Mouse (Mus musculus): ENCODE measurements around the gene Zyx.

The Zyx gene

DNA sequence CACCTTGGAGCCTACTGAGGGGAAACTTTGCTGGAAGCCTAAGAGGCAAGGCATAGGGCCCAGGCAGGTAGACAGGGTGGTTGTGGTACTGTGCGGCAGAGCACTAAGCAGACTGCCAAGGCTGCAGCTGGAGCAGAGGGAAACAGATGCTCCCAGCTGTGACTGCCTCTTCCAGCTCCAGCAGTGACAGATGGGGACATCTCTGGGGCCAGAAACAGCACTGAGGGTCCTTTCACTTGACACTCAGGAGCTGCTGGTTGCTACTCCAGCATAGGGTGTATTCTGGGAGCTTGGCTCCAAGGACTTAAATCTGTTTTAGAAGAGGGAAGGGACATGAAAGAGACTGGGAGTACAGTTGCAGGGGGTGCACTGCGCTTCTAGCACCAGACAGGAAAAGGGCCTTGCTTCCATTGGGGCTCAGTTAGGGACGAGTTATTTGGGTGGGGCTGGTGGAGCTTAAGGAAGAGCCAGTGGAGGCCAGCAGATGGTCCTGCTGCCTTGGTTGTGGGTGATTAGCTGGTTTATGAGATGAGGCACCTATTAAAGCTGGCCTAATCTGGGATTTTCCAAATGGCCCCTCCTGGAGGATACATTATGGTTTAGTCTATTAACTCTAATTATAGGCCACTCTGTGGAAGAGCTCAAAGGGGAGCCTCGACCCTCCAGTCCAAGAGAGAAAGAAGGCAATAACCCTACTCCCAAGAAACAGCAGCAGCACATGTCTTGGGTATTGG is 21.4 kb downstream of the Zyx start:
- no peak for DNase-seq

DNA sequence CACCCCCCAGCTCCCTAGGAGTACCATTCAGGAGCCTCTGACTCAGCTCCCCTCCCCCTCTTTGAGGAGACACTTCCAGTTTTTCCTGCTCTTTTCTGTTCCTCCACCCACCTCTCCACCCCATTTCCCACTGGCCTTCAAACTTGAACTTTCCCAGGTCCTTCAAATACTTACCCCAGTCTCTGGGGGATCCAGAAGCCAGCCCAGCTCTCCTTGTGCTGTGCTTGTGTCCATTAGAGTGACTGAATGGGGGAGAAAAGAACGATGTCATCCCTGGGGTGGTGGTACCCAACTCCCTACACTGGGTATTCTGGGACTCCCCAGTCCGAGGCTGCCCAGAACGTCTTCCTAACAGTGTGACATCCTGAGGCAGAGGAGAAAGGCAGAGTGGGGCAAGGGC is 22.6 kb downstream of the Zyx start:
- no peak for DNase-seq

DNA sequence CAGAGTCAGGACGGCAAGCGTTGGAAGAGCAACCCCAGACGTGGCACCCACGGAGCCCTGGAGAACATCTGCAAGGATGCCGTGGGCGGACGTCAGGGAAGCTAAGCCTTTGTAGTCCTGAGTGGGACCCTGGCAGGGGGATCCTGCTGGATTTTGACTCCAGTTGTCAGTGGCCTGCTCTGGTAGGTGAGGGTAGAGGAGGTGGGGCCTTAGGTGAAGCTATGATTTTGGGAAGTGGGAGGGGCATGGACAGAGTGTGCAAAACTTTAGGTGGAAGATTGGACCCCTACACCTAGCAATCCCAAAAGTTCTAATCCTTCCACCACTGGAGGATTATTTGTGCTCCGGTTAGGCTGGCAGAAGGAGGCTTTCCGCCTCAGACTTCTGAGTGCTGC is 23.0 kb downstream of the Zyx start:
- DNase-seq = no peak

DNA sequence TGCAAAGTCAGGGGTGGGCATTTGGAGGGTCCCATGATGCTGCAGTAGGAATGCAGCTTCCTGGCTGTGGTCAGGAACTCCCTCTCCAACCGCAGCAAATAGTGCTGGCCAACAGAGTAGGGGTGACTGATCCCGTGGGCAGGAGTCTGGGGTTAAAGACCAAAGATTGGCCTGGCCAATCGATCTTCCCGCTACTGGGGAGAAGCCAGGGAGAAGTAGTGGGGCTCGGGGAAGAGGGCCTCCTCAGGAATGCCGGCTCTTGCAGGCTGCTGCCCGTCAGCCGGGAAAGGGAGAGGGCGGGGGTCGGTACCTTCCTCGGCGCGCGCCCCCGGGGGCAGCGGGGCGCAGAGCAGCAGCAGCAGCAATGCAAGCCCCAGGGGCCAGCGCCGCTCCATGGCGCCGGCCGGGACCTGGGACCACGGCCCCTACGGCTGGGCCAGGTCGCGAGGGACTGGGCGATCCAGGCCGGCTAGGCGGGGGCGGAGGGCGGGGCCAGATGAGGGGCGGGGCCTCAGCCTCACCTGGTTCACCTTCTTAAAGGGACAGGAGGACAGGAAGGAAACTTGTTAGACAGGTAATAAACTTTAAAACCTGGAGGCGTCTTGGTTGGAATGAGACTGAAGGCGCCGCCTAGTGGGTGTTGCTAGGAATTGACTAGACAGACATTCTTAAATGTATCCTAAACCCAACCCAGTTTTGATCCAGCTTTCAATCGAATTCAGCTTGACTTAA is 23.6 kb downstream of the Zyx start, which contains the start of gene Epha1:
Epha1 (minus strand) TSS at position 453 of the 732 bp plus-strand sequence.
- peak; percentile 66 for DNase-seq

DNA sequence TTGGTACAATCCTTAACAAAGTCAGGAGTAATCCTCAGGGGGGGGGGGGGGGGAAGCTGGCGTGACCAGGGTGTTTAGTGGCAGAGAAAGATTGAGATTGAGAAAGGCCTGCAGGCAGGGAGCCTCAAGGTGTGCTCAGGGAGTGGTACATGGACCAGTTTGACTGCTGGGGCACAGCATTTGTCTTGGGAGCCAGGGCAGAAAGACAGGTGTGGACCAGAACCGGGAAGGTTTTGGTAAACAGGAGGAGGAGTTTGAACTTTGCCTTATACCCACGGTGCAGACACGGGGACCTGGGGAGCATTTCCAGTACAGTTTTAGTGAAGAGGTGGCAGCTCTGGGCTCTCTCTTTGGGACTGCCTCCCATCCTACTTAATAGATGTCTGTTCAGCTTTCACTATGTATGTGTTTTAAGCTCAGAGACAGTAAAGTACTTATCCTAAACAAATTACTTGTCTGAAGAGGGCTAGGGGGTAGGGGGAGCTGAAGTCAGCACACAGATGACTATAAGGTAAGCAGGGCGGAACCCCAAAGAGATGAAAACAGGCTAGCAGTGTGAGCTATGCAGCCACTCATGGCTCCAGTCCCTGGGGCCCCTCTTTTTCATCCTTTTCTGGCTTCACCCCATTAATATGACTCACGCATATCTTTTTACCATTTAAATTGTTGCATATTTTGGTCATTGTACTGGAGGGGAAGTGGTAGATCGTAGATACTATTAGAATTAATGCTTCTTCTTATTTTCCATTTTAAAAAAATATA is 24.4 kb downstream of the Zyx start:
- no peak for DNase-seq

DNA sequence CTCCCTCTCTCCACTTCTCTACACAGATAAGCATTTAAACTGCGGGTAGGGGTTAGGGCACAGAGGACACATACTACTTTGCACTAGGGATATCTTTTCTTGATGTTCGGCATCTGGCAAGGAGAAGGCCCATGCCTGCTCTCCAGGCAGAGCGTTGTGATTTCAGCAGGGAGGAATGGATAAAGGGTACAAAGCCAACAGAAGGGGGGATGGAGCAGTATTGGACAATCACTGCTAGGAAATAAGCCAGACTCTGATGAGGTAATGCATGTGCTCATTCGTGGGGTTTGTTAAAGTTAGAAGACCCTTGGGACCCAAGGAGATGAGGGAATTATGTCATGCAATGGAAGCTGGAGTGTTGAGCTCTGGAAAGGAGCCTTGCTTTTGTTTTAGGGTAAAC is 25.3 kb downstream of the Zyx start:
- no peak for DNase-seq

DNA sequence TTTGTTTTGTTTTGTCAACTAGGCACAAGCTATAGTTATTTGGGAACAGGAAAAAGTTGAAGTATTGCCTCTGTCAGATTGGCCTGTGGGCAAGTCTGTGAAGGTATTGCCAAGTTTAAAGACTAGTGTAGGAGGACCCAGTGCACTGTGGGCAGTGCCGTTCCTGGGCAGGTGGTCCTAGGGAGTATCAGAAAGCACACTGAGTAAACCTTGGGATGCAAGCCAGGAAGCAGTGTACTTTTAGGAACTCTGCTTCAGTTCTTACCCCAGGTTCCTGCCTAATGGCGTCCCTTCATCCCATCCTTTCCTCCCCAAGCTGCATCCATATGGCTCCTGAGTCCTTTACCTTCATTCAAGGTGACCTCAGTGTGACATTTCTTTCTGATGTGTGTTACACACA is 25.7 kb downstream of the Zyx start:
- DNase-seq = no peak

DNA sequence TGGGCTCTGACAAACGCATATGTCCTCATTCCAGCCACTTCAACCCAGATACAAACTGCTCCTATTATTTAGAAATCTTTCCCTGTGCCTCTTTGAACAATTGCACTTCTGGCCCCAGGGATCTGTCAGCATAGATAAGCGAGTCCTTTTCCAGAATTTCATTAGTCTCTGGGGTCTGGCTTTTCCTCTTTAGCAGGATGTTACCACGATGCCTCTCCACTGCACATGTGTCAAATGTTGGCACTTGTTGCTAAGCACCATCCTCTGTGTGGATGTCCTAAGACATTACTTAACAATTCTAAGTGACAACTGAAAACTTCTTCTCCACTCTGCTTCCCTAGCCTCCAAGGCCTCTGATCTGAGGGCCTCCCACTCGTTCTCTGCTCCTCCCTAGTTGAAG is 26.6 kb downstream of the Zyx start:
- no peak for DNase-seq

DNA sequence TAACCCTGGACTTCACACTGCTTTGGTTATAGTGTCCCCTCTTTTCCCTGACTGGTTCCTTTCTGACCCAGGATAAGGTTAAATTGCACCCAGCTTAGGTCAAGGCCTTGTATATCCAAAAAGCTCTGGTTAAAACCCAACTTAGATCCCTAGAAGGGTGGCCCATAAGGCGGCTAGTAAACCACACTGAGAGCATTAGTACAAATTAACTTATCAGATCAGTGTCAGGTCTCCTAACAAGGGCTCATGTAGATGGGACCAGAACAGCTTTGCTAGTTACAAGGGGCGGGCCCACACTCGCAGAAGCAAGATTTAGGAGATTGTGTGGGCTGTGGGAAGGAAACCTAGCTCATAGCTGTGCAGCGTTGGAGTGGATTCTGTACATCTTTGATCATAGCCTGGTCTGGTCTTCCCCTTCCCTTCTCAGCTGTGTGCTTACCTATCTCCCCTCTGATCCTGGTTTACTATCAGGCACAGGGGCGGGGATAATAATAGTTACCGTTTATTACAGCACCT is 27.1 kb downstream of the Zyx start:
- no peak for DNase-seq

DNA sequence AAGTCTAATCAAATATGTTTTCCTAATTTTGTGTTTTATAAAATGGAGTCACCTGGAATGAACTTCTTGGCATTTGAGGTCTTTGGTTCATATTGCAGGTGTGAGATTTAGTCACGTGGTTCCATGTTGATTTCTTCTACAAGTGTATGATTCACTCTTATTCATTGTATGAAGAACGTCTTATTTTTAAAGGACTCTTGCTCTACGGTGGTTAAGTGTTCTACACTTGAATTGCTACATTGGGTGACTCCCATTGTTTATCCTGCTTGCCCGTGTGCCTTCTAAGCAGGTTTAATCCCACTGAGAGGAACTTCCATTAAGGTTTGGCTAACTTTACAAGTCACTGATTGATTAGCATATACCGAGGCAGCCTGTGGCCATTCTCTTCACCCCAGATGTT is 27.9 kb downstream of the Zyx start:
- DNase-seq = no peak

DNA sequence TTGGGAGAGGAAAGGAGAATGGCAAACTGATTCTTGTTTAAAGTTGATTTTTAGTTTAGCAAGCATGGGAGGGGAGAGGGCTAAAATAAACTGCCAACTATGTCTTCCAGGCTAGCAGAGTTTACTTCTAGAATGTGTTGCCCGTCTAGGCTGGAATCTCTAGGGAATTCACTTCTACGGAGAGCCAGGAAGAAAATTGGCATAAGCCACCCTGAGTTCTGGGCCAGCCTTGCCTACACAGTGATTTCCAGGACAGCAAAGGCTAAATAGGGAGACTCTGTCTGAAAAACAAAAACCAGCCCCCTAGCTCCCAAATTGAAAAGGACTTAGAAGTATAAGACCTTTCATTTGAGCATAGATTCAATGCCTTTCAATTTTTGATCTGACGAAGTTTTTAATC is 30.1 kb downstream of the Zyx start:
- DNase-seq = no peak

DNA sequence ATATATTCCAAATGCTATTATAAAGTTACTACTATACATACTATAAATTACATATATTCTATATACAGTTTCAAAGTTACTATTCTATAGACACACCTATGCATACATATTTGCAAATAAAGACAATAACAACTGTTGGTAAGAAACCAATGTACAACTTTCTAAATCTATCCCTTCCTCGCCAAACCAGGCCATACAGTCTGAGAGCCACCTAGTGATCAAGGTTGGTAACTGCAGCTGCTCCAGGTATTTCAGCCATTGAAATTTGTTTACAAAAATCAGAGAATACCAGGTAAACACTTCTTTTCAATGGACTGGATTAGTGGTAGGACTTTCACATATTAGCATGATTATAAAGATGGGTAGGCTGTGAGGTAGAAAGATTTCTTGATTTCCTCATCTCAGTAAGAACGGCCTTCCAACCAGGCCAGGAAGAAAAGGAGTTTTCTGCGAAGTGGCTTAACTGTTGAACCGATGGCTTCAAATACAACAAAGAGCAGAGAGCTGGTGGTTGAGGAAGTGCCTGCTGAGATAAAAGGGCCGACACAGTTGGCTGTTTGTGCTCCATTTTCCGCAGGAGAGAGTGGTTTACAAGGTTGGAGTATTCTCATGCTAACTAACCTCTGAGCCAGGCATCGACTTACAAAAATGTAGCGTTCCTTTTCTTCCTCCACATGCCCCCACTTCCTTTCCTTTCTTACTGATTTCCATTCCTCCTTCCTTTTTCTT is 31.1 kb downstream of the Zyx start:
- peak; percentile 54 for DNase-seq

DNA sequence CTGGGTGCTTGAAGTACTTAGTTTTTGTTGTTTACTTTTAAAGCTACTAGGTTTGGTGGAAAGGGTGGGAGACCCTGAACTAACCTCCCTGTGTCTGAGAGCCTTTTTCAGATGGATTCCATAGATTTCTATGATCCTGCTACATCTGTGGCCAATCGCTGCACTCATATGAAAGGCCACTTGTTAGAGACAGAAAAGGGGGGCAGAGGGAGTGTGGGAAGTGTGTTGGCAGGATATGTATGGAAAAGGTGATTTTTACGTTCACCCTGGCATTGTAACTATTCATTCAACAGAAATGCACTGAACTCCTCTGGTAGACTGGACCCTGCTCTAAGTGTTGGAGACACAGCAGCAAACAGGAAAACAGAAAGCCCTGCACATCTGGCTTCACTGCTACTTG is 31.8 kb downstream of the Zyx start:
- no peak for DNase-seq

DNA sequence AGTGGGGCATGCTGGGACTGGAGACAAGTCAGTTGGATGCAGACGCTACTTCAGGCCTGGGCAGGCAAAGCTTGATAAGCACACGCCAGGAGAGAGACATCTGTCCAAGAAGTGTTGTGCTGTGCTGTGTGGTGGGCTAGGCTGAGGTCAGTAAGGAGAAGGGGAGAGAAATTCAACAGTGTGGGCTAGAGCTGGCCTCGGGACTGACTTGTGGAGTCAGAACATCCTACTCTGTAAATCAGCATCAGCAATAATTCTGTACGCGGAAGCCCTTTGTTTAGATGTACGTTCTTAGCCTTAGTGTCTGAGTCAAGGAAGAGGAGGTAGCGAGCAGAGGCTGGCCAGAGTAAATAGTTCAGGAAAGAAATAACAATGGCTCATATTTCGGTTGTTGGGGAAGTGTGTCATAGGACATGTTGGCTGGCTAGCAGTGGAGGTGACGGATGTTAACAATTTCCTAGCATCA is 32.5 kb downstream of the Zyx start:
- no peak for DNase-seq

DNA sequence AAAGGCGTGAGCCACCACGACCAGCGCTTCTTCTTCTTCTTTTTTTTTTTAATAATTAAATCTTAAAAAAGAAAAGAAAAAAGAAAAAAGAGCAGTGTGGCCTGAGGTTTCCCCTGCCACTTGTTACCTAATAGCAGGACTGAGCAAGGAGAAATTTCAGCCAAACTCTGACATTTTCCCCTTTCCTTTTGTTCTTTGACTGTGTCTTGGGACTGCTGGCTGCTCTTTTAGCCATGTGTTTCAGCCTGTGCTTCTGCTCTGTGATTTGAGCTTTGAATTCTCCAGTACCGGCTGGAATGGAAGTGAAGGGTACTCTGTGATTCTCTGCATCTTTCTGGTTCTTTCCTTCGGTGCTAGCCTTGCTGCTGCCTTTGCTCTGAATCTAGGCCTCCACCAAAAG is 33.9 kb downstream of the Zyx start:
- no peak for DNase-seq

DNA sequence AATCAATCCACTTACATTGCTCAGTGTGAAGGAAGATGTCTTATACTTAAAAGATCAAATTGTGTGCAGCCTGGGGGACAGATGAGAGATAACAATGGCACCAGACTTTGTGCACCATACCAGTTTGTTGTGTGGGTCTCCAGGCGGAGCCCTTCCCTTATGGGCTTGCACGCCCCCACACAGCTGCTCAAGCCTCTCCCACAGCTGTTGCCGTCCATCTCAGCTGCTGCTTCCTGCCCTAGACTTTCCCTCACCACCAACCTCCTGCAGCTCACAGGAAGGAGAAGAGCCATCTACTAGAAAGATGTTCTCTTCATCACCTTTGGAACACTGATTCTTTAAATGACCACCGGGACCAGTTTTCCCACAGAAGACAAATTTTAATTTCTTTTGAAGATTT is 36.2 kb downstream of the Zyx start:
- DNase-seq = no peak

DNA sequence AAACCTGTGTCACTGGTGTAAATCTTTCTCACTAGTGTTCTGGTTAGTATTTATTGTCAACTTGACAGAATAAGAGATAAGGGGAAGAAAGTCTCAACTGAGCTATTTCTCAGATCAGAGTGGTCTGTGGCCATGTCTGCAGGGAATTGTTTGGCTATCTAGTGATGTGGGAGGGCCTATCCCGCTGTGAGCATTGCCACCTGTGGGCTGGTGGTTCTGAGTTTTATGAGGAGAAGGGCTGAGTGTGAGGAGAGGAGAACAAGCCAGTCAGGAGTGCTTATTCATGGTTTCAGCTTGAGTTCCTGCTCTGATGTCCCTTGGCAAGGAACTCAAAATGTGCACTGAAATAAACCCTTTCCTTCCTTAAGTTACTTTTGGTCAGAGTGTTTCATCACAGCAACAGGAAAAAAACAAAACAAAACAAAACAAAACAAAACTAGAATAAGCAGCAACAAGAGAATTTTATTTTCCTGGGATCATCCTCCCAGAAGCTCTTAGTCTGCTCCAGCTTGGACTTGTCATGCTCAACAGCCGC is 42.4 kb downstream of the Zyx start:
- DNase-seq = no peak

DNA sequence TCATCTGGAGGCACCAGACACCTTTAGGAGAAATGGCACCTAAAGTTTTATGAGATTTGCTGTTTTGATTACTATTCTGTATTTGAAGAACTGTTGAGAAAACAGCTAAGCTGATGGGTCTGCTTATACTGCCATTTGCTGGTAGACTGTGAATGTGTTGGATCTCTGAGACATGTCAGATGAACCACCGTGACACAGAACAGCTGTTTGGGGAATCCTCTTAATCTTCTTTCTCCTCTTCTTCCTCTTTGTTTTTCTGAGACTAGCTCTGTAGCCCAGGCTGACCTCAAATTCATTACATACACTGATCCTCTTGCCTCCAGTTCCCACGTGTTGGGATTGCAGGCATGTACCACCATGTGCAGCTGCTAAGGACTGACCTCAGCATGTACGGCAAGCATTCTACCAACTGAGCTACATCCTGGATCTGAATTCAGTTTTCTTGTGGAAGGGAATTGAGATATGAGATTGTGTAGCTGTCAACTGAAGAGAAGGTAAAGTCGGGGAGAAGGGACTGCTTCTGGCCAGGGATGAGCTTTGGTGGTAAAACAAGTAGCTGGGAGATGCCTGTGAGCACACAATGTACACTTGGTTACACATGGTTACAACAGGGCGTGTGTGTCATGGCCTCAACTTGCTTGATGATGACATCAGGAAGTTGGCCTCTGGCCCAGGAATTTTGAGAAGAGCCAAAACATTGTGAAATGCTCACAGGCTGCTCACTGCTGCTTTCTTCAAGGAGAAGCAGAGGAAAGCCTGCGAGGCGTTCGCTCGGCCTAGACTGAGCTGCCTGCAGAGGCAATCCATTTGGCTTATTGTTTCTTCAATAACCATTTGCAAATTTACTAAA is 46.8 kb downstream of the Zyx start:
- DNase-seq = peak; percentile 16

DNA sequence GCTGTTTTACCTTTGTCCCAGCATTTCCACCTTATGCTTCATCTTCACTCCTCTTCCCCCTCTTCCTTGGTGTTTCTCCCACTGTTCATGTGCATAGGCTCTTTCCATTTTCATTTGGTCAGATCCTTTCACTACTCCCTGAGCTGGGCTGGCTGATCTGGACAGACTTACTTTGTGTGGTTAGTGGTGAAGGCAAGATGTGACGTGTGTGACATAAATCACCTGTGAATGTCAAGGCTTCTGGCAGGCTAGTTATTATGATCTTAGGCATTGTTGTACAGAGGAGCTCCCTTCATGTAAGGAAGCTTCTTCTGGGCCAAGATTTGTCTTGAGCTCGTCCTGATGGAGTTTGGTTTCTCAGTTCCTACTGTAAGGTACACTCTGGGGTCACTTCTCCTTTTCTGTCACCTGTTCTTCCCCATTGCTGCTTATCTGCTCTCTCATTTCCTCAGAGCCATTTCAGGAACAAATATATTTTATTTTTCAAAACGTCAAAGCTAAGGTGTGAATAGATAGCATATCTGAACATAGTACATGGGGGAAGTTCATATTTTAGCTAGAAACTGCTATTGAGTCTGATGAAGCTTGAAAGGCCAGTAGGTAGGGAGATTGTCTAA is 47.7 kb downstream of the Zyx start:
- DNase-seq = no peak

DNA sequence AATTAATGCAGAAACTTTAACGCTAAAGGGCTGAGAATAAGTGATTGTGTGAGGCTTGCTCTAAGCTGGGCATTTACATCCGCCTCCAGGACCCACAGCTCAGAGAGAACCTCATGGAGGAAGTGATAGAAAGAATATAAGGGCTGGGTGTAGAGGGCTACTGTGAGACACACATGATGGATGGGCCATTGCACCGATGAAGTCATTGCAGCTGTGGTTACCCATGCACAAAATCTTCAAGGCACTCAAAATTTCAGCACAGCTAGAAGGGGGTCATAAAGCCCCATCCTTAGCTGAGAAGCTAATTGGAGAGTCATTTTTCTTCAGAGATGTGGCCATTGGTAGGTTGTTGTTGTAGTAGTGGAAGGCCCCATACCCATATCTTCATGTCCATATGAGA is 48.9 kb downstream of the Zyx start:
- DNase-seq = no peak

DNA sequence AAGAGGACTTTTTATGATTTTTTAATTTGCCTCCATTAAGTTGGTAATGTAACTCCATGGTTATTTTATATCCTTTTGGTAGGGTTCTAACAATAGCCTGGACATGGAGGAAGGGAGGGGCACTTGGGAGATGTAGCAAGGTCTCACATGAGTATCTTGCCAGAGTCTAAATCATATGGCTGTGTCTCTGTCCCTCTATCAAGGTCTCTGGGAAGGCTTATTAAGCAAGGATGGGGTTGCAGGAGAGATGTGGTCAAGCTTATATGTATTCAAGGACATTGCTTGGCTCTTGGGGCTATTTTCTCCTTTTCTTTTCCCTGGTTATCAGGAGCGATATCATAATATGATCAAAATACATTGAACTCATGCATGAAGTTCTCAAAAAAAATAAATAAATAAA is 49.6 kb downstream of the Zyx start:
- DNase-seq = no peak

All from cerebellum, adult 8-10 months (tissue).